Comparison of ENCODE assay signal across 16 mouse cellular contexts in genomic region chr14:118464401-118464800, GRCm38 (mm10).
"Had no signal": no experiment of that assay in that cellular context is flagged by ENCODE, and none has a peak within 500 bp of the region (broad histone marks: within the 10 kb centered on the region; RNA-seq: fewer than 3 reads in every experiment).

No protein-coding gene starts in this region.

- H3K4me3 ChIP-seq: neural tube, embryonic 13.5 days; neural tube, embryonic 15.5 days; stomach, embryonic 15.5 days had no signal

- DNase-seq: retina, postnatal 1 day; right cerebral cortex, adult 18-20 months; right cerebral cortex, postnatal 14 days; right cerebral cortex, postnatal 25 days; right cerebral cortex, postnatal 4 days; spleen, adult 18-20 months; thymus, adult 18-20 months; thymus, adult 2 months; thymus, postnatal 14 days; thymus, postnatal 25 days; thymus, postnatal 36 days; thymus, postnatal 4 days had no signal

- H3K4me1 ChIP-seq: neural tube, embryonic 13.5 days; neural tube, embryonic 15.5 days; stomach, embryonic 15.5 days had no signal

- H3K4me2 ChIP-seq: neural tube, embryonic 13.5 days; neural tube, embryonic 15.5 days; stomach, embryonic 15.5 days had no signal

- H3K9ac ChIP-seq: neural tube, embryonic 13.5 days; neural tube, embryonic 15.5 days; stomach, embryonic 15.5 days had no signal

- H3K27me3 ChIP-seq: neural tube, embryonic 13.5 days; stomach, embryonic 15.5 days had no signal

- H3K27ac ChIP-seq: neural tube, embryonic 13.5 days; neural tube, embryonic 15.5 days; stomach, embryonic 15.5 days; stomach, postnatal 0 days had no signal

- H3K36me3 ChIP-seq: neural tube, embryonic 13.5 days; neural tube, embryonic 15.5 days; stomach, embryonic 15.5 days had no signal

- H3K9me3 ChIP-seq: neural tube, embryonic 13.5 days; neural tube, embryonic 15.5 days; stomach, embryonic 15.5 days had no signal
